Mouse (Mus musculus): ENCODE measurements around the gene Lpo.
A peak's percentile ranks its signal among the peaks of the same experiment; 100 is the strongest.

Gene Lpo

DNA sequence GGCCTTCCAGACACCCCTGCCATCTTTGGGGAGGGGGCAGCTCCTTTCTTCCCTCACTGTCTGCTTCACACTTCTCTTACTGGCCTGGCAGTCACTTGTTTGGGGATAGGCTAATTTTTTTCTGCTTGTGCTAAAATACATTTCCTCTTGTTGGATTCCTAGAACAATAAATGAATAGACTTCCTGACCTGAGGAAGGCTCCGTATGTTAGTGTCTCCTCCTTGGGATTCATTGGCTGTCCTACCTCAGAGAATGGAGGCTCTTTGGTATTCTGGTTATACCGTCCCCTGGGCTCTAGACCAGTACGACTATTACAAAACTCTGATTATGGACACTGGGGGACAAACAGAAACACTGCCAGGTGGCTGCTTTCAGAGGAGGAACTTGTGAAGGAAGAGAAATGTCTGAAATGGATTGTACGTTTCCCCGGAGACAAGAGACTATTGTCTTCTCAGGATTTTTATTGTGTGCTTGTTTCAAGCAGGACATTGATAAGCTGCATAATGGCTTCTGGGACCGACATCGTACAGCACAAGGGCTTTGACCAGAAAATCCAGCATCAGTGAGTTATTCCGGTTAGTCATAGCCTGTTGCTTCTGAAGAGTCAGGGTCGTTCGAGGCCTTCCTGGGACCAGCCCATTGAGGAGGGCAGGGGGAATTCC lies at the start of gene Lpo:
Gene Lpo (minus strand): TSS at position 51 of the 662 bp plus-strand sequence.
- DNase-seq (ENCODE audit: low read depth, low spot score): no peak

DNA sequence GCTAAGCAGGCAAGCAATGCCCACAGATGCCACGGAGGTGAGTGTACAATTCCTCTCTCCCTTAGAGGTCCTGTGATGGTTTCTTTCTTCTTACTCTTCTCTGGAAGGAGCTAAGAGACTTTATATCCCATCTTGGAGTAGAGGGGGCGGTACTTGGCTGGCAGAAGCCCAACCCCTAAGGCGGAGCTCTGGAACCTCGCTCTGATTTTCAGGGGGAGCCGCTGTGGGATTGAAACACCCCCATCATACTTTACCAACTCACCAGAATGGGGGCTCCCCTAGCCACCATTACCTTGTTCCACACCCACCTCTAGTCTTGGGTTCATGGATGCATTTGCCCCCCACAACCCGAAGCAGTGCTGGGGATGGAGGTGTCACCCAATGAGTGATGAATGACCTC lies 47.3 kb upstream of the Lpo start, which contains the start of gene Epx:
Gene Epx (minus strand): TSS at position 101 of the 400 bp plus-strand sequence.
- DNase-seq (ENCODE audit: low read depth, low spot score): no peak

DNA sequence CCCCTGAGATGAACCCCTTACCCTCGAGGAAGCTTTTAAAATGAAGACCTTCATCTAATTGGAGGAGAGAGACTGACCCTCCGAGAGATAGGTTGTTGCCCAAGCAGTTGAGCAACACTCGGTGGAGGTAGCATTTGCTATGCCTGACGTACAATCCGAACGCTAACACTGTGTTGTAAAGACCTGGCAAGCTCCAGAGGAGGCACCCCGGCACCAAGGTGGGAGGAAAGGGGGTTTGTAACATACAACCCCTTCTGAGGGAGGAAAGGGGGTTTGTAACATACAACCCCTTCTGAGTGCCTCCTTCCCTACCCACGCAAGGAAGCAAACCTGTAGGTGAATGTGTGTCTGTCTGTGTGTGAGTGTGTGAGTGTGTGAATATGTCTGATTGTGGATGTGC lies 43.7 kb upstream of the Lpo start:
- no peak for DNase-seq (ENCODE audit: low read depth, low spot score)

DNA sequence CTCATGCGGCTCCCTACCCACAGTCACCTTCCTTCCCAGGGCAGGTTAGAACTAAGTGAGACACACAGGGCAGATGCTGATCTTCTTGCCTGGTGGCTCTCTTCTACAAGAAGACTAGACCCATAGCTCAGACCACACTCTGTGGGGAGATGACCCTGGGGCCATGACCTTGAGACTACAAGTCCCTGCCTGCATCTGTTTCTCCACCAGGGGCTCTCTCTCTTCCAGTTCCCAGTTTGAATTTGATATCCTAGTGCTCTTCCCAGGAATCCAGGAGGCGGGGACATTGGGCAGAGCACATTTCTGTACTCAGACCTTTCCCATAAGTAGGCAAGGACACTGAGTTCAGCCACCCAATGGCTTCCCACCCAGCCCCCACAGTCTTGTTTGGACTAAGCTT lies 42.0 kb upstream of the Lpo start:
- DNase-seq (ENCODE audit: low read depth, low spot score): no peak

DNA sequence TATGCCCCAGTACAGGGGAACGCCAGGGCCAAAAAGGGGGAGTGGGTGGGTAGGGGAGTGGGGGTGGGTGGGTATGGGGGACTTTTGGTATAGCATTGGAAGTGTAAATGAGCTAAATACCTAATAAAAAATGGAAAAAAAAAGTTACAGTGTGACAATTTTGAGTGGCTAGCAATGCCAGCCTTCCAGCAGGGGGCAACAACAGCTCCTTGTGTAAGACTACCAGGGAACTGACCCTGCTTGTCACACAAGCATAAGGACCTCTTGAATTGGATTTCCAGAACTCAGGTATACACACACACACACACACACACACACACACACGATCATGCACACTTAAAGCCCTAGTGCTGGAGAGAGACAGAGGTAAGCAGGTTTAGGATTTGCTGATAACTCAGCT lies 38.8 kb upstream of the Lpo start:
- DNase-seq (ENCODE audit: low read depth, low spot score): peak; percentile 49

DNA sequence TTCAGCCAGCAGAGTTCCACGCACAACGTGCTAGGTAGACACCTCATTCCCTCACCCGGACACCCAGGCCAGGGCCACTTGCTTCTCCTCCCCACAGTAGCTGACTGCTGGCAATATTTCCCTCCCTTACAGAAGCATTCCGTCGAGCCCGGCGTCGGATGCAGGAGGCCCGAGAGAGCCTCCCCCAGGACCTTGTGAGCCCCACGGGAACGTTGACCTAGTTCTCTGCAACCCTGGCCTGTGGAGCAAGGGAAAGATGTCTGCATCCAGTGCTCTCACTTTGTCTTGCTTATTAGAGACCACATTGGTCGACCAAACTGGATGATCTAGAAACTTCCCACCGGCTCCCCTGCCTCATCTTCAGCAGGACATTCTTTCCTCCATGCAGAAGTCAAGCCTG lies 34.7 kb upstream of the Lpo start:
- no peak for DNase-seq (ENCODE audit: low read depth, low spot score)

DNA sequence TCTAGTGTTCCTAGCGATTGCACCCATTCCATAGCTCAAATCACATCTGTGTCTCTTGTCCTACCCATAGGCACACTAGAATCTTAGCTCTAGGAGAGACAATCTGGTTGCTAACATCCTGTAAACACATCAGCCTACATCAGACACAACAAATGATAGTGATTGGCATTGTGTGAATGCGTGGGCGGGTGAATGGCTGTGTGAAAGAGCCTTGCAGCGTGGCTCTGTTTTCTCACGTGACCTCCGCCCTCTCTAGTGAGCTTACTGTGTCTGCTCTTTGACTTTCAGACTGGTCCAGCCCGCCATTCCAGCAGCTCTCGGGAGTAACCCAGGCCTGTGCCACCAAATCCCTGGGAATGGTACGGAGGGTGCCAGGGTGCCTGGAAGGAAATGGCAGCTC lies 32.3 kb upstream of the Lpo start:
- peak; percentile 38 for DNase-seq (ENCODE audit: low read depth, low spot score)

DNA sequence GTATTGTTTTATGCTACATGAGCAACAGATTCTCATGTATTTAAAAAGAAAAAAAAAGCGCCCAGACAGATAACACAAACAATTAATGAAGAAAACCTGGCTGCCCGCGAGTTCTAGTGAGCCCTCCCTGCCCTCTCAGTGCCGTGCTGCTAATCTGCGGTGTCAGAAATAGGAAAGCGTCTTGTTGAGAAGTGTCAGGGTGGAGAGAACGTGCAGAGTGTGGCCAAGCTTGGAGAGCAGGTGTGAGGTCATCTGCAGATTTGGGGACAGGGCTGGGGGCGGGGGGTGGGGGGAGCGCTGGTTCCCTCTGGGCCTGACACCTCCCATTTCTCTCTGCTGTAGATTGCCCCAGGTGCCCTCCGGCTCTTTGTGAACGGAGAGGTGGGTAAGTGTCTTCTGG lies 31.2 kb upstream of the Lpo start:
- no peak for DNase-seq (ENCODE audit: low read depth, low spot score)

DNA sequence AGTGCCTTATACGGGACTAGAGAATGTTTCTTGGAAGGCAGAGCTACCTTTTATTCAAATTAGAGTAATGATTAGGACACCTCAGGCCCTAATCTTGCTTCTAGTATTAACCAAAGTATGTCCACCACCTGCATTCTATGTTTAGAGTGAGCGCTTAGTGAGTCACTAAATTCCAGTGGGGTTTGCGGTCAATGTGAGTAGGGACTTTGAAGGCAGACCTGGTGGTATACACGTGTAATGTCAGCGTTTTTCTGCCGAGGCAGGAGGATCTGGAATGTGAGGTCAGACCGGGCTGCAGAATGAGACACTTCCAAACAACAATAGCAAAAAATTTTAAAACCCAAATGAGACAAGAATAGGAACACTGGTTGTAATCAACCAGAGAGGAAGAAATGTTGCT lies 26.5 kb upstream of the Lpo start:
- DNase-seq (ENCODE audit: low read depth, low spot score): no peak

DNA sequence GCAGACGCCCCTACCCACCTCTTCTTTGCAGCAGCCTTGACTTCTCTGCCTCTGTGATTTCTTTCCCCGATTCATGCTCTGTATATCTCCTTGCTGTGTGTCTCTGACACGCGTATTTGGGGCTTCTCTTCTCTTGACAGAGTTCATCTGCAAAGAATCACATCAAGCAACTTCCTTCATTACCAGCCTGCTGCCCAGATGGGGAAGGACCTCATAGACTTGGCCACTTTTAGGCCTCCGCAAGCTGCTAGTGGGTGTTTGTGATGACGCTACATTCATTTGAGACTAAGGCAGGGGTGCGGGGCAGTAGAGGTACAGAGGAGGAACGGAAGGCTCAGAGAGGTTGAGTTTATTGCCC lies 25.5 kb upstream of the Lpo start:
- peak; percentile 25 for DNase-seq (ENCODE audit: low read depth, low spot score)

DNA sequence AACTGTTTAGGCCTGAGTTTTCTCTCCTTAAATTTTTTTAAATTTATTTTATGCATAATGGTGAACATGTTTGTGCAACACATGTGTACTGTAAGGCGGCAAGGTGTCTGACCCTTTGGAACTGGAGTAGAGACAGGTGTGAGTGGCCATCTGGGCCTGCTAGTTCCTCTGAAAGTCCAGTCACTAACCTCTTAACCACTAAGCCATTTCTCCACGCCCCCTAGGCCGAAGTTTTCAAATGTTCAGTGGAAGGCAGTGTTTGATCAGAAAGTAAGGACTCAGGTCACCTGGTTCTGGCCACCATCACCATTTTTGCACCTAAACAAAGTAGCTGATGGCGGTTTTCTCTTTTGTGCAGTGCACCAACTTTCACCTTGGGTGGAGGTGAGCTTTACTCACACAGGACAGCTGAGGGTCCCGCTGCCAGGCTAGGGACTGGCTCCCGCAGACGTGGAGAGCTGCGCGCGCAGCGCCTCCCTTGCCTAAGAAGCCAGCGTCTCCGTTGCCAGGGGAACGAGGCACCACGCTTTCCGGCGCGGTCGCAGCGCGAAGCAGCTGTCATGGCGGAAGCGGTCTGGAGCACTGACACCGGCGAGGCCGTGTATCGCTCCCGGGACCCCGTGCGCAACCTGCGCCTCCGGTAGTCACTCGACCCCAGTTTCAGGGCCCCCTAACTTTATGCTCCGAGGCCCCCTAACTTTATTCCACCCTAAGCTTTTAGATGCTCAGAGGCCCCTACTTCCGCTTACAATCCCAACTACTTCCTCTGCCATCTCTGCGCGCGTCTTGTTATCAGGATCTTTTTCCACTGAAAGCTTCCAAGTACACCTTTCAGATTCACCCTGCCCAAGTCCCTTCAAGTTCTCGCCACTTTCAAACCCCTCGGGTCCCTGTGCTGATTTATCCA lies 24.9 kb upstream of the Lpo start, which contains the start of gene Mks1:
Gene Mks1 (plus strand): TSS at position 526 of the 907 bp plus-strand sequence.
- peak; percentile 98 for DNase-seq (ENCODE audit: low read depth, low spot score)

DNA sequence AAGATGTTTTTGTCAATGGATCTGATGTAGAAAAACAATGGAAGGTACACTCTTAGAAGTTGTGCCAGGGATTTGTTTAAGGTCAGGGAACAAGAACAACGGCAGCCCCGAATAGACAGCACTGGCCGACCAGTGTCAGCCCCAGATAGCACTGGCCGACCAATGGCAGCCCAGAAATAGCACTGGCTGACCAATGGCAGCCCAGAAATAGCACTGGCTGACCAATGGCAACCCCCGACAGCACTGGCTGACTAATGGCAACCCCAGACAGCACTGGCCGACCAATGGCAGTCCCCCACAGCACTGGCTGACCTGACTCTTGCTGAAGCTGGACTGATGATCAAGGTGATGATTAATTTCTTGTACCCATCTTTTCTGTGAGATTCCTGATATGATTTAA lies 19.8 kb upstream of the Lpo start:
- no peak for DNase-seq (ENCODE audit: low read depth, low spot score)

DNA sequence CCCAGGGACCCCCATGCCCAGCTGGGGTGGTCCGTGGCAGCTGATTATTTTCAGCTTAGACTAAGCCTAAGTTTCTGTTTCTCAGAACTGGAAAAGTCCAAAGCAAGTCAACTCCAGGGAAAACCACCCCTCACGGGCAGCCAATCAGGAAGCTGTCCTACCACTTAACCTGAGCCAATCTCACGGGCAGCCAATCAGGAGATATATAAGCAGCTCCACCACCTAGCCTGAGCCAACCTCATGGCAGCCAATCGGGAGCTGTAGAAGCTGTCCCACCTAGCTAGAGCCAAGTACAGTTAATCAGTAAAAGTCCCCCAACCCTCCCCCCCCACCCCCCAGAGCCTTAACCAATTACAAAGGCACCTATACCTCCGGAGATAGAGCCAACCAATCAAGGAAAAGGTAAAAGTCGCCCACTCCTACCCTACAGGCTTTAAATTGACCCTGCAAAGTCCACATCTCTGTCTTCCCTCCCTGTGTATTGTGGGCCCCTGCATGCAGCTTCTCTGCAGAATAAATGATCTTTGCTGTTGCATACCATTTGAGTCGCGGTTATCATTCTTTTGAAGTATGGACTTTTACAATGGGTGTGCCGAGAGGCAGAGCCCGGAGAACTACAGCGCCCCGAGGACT lies 19.0 kb upstream of the Lpo start:
- no peak for DNase-seq (ENCODE audit: low read depth, low spot score)

DNA sequence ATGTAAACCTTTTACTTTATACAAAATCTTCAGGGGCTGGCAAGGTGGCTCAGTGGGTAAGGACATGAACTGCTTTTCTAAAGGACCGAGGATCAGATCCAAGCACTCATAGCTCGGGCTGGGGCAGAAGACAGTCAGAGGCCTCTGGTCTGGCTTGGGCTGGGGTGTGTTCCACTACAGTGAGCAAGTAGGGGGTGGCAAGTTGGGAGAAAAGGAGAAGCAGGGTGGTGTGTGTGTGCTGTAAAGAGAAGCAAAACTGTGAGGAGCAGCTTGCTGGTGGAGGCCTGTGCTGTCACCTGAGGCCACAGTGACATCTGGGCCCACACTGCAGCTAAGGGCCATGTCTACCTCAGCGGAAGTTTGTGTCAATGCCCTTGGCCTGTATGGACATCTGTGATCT lies 13.3 kb upstream of the Lpo start:
- DNase-seq (ENCODE audit: low read depth, low spot score): no peak

DNA sequence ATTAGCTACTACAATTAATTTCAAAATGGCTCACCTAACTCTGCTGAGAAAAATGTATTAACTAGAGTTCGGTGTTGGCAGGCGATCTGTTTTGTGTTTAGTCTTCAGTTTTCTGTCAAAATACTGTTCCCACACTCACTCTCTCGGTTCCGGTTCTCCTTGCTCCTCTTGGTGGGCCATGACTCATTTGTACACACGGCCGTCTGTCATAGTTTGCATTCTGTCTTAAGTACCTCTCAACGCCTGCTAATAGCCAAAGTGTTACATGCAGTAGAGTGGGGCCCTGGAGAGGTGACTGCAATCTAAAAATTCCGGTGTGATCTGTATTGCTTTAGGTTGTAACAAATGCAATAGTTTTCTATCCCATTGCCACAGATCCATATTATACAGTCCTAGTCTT lies 12.6 kb upstream of the Lpo start:
- no peak for DNase-seq (ENCODE audit: low read depth, low spot score)

DNA sequence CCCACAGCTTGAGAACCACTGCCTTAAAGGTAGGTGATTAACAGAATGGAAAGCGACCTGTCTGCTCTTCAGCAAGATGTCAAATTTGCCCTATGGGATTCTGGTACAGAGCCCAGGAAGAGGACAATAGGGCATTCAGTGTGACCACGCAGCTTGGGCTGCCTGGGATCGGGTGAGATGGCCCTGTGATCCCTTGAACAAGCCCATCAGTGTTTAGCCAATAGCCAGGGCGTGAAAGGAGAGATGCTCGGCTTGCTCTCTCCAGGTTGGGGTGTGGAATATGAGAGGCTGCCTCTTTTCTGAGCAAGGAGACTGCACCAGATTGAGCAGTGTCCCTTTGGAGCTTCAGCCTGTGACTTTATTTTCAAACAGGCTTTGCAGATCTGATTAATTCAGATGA lies 6.6 kb downstream of the Lpo start:
- no peak for DNase-seq (ENCODE audit: low read depth, low spot score)

DNA sequence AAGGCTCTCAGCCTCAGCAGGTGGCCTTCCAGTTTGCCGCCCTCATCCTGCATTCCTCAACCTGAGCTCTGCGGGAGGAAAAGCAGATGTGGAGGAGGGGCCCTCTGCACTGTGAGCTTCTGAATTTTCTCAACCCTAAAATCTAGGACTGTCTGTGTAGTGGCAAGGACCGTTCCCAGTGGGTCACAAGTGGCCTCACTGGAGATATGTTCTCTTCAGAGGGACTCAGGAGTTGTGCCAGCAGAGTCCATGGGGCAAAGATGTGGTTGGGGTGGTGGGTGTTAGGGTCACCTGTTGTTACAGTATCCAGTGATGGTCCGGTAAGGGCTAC lies 10.7 kb downstream of the Lpo start:
- DNase-seq (ENCODE audit: low read depth, low spot score): no peak

DNA sequence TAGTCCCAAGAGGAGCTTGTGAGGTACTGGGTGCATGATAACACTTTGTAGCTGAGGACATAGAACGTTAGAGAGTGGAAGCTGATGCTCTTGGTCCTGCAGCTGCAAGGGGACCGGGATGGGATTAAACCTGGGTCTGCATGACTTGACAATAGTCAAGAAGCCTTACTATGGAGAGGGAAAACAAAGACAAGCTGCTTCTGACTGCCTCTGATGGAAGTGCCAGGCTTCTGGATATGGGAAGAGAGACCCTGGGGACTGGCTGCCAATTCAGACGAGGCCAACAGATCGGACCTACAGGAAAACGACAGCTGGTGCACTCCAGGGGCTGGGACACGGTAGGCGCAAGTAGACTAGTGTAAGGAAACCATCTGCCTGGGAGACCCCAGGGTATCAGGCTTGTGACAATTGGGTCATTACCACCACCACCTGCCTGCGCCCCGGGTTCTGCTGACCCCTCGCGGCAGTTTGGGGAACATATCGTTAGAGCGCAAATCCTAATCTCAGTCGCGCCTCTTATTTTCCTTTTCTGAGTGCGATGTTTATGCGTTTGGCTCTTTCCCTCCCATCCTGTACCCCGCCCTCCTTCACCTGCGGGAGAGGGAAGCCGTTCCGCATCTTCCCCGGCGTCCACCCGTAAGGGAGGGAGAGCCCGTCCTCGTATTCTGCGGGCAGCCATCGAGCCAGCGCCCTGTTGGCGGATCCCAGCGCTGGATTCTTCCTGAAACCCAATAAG lies 11.2 kb downstream of the Lpo start:
- DNase-seq (ENCODE audit: low read depth, low spot score): peak; percentile 70

DNA sequence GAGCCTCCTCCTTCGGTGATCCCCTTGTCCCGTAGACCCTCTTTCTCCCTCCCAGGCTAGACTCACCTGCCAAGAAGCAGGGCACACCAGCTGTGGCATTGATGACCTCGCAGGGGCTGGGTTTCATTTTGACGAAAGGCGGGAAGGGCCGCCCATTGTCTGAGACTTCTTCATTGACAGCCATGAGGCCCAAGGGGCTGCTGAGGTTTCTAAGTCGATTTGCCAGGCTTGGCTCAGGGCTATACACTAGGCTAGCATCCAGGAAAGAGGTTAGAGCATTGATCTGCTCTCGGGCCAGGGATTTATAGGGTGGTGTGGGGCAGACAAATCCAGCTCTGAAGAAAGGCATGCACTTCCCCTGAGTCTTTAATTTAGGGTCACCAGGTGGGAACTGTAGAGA lies 13.3 kb downstream of the Lpo start:
- DNase-seq (ENCODE audit: low read depth, low spot score): no peak

DNA sequence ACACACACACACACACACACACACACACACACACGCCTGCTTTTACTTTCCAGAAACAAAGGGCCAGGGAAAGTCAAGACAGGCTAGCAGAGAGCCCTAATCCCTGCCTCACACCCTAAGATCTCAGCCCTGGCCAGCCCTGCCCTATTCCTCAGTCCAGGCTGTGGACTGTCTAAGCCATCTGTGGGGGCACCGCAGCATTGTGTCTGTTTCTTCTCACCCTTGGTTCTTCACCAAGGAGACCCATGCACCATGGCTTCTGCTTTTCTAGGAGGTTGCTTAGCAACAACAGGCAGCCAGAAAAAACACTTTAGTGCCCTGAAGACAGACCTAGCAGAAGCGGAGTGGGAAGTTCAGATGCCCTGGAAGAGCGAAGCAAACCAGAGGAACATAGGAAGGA lies 16.7 kb downstream of the Lpo start:
- no peak for DNase-seq (ENCODE audit: low read depth, low spot score)

DNA sequence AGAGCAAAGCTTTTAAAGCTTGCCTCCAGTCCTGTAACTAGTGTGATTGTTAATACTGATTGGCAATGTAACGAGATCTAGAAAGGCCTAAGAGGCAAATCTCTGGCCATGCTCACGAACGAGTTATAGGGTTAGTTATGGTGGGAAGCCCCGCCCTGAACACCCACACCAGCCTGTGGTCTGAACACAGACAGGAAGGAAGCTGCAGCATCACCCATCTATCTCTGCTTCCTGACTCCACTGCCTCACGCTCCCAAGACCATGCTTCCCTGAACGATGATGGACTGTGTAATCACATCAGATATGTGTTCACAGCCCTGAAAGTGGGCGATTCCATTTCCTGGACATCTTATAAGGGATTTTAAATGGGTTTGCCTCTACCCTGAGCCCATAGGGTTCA lies 19.9 kb downstream of the Lpo start:
- peak; percentile 74 for DNase-seq (ENCODE audit: low read depth, low spot score)

DNA sequence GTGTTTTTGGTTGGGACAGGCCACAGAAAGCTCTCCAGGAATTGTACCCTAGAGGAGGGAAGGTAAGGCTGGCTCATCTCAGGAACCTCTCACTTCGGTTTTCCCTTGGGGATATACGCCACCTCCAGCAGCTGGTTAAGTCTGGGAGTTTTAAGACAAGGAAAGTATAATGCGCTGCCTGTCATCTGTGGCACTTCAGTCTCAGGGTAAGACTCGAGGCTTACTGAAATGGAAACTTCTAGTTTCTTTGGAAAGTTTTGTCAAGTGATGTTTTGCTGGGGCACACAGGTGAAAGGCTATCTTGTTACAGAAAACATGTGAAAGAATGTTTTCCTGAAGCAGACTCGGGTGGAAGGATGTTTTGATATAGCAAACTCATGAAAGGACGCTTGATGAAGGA lies 20.7 kb downstream of the Lpo start:
- DNase-seq (ENCODE audit: low read depth, low spot score): no peak

Data from CD4-positive, CD25-positive, alpha-beta regulatory T cell, adult 2 months (primary cell).